Mouse (Mus musculus) megakaryocyte, embryonic 14.5 days (primary cell): ENCODE measurements at regions not wholly inside any gene's neighbourhood (a gene's known extent, or its start where the extent isn't known, plus 50 kb on each side); places are given as distances from the start of the nearest gene placed in this dataset.

Experiments
- FLI1 ChIP-seq: IDR thresholded peaks from 2 replicates; pipeline ENCODE4 v1.6.1; 2012; ENCODE audit warnings: low read length, inconsistent platforms, mixed read lengths
- GATA1 ChIP-seq: IDR thresholded peaks from 3 replicates; pipeline ENCODE4 v1.6.1; 2012; ENCODE audit warnings: mixed read lengths, low read length, inconsistent platforms, borderline replicate concordance

DNA sequence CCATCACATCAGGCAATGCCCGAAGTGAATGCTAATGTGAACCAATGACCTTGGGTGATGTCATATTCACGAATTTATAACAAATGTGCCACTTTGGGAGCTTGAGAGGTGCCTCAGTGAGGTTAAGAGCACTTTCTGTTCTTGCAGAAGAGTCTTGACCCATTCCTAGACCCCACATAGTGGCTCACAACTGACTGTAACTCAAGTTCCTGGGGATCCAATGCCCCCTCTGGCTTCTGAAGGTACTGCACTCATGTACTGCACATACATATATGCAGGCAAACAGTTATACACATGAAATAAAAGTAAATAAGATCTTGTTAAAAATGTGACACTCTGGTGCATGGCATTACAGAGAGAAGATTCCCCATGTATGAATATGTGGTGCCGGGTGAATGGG, 443.8 kb upstream of the Gulo start:
- TF ChIP-seq GATA1 (no peak), FLI1 (no peak)
